Mouse (Mus musculus) lung, adult 2 months (tissue): ENCODE results near the gene Ank.

Experiments
- CTCF ChIP-seq: fragments of 200-500 bp; IDR thresholded peaks from 2 replicates; pipeline ENCODE4 v1.5.1; 2011; ENCODE audit warnings: mild to moderate bottlenecking, low read length, control low read depth; ENCODE audit not compliant: insufficient read depth
- POLR2A ChIP-seq: fragments of 200-500 bp; IDR thresholded peaks from 2 replicates; pipeline ENCODE4 v1.6.1; 2011; ENCODE audit warnings: low read depth, mild to moderate bottlenecking, control low read depth, low read length, borderline replicate concordance; ENCODE audit errors: extremely low read depth

GRCm38 (mm10) chr15:27560315-27560714 is 93.8 kb downstream of the Ank start:
- TF ChIP-seq CTCF = no peak
- TF ChIP-seq POLR2A = no peak
